Mouse (Mus musculus): ENCODE measurements around the gene Gm17535.
"Not testable (repeated sequence)": the region's sequence is repeated elsewhere in the genome, so short reads cannot be mapped to it uniquely, and the experiment has no call there.

The Gm17535 gene

DNA sequence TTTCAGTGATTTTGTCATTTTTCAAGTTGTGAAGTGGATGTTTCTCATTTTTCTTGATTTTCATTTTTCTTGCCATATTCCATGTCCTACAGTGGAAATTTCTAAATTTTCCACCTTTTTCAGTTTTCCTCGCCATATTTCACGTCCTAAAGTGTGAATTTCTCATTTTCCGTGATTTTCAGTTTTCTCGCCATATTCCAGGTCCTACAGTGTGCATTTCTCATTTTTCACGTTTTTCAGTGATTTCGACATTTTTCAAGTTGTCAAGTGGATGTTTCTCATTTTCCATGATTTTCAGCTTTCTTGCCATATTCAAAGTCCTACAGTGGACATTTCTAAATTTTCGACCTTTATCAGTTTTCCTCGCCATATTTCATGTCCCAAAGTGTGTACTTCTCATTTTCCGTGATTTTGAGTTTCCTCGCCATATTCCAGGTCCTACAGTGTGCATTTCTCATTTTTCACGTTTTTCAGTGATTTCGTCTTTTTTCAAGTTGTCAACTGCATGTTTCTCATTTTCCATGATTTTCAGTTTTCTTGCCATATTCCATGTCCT, 9.4 kb upstream of the Gm17535 start, which contains the start of gene Gm10717:
Gm10717 (plus strand) TSS at position 506 of the 556 bp plus-strand sequence.
- DNase-seq (ENCODE audit: low read depth, low spot score): not testable (repeated sequence)

DNA sequence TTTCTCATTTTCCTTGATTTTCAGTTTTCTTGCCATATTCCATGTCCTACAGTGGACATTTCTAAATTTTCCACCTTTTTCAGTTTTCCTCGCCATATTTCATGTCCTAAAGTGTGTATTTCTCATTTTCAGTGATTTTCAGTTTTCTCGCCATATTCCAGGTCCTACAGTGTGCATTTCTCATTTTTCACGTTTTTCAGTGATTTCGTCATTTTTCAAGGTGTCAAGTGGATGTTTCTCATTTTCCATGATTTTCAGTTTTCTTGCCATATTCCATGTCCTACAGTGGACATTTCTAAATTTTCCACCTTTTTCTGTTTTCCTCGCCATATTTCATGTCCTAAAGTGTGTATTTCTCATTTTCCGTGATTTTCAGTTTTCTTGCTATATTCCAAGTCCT, 8.7 kb upstream of the Gm17535 start:
- not testable (repeated sequence) for DNase-seq (ENCODE audit: low read depth, low spot score)

DNA sequence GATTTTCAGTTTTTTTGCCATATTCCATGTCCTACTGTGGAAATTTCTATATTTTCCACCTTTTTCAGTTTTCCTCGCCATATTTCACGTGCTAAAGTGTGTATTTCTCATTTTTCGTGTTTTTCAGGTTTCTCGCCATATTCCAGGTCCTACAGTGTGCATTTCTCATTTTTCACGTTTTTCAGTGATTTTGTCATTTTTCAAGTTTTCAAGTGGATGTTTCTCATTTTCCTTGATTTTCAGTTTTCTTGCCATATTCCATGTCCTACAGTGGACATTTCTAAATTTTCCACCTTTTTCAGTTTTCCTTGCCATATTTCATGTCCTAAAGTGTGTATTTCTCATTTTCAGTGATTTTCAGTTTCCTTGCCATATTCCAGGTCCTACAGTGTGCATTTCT, 8.3 kb upstream of the Gm17535 start:
- DNase-seq (ENCODE audit: low read depth, low spot score): not testable (repeated sequence)

DNA sequence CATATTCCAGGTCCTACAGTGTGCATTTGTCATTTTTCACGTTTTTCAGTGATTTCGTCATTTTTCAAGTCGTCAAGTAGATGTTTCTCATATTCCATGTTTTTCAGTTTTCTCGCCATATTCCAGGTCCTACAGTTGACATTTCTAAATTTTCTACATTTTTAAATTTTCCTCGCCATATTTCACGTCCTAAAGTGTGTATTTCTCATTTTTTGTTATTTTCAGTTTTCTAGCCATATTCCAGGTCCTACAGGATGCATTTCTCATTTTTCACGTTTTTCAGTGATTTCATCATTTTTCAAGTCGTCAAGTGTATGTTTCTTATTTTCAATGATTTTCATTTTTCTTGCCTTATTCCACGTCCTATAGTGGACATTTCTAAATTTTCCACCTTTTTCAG, 7.7 kb upstream of the Gm17535 start:
- DNase-seq (ENCODE audit: low read depth, low spot score): not testable (repeated sequence)

DNA sequence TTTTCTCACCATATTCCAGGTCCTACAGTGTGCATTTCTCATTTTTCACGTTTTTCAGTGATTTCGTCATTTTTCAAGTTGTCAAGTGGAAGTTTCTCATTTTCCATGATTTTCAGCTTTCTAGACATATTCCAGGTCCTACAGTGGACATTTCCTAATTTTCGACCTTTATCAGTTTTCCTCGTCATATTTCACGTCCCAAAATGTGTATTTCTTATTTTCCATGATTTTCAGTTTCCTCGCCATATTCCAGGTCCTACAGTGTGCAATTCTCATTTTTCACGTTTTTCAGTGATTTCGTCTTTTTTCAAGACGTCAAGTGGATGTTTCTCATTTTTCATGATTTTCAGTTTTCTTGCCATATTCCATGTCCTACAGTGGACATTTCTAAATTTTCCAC, 7.2 kb upstream of the Gm17535 start:
- peak; percentile 80 for DNase-seq (ENCODE audit: low read depth, low spot score)

DNA sequence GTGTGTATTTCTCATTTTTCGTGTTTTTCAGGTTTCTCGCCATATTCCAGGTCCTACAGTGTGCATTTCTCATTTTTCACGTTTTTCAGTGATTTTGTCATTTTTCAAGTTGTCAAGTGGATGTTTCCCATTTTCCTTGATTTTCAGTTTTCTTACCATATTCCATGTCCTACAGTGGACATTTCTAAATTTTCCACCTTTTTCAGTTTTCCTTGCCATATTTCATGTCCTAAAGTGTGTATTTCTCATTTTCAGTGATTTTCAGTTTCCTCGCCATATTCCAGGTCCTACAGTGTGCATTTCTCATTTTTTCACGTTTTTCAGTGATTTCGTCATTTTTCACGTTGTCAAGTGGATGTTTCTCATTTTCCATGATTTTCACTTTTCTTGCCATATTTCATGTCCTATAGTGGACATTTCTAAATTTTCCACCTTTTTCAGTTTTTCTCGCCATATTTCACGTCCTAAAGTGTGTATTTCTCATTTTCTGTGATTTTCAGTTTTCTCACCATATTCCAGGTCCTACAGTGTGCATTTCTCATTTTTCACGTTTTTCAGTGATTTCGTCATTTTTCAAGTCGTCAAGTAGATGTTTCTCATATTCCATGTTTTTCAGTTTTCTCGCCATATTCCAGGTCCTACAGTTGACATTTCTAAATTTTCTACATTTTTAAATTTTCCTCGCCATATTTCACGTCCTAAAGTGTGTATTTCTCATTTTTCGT, 5.0 kb upstream of the Gm17535 start:
- DNase-seq (ENCODE audit: low read depth, low spot score): not testable (repeated sequence)

DNA sequence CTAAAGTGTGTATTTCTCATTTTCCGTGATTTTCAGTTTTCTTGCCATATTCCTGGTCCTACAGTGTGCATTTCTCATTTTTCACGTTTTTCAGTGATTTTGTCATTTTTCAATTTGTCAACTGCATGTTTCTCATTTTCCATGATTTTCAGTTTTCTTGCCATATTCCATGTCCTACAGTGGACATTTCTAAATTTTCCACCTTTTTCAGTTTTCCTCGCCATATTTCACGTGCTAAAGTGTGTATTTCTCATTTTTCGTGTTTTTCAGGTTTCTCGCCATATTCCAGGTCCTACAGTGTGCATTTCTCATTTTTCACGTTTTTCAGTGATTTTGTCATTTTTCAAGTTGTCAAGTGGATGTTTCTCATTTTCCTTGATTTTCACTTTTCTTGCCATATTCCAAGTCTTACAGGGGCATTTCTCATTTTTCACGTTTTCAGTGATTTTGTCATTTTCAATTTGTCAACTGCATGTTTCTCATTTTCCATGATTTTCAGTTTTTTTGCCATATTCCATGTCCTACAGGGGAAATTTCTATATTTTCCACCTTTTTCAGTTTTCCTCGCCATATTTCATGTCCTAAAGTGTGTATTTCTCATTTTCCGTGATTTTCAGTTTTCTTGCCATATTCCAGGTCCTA, 3.6 kb upstream of the Gm17535 start:
- DNase-seq (ENCODE audit: low read depth, low spot score): peak; percentile 97

DNA sequence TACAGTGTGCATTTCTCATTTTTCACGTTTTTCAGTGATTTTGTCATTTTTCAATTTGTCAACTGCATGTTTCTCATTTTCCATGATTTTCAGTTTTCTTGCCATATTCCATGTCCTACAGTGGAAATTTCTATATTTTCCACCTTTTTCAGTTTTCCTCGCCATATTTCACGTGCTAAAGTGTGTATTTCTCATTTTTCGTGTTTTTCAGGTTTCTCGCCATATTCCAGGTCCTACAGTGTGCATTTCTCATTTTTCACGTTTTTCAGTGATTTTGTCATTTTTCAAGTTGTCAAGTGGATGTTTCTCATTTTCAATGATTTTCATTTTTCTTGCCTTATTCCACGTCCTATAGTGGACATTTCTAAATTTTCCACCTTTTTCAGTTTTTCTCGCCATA, 2.2 kb downstream of the Gm17535 start, which contains the start of gene Gm10715:
Gm10715 (plus strand) TSS at position 301 of the 400 bp plus-strand sequence.
- DNase-seq (ENCODE audit: low read depth, low spot score): not testable (repeated sequence)

DNA sequence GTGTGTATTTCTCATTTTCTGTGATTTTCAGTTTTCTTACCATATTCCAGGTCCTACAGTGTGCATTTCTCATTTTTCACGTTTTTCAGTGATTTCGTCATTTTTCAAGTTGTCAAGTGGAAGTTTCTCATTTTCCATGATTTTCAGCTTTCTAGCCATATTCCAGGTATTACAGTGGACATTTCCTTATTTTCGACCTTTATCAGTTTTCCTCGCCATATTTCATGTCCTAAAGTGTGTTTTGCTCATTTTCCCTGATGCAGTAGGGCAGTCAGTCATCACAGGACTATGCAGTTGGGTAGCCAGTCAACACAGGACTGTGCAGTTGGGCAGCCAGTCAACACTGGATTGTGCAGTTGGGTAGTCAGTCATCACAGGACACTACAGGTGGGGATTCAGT, 3.8 kb downstream of the Gm17535 start:
- peak; percentile 38 for DNase-seq (ENCODE audit: low read depth, low spot score)
